Comparison of ENCODE assay signal across 9 mouse cellular contexts in genomic region chr3:63900021-63900571, GRCm38 (mm10). TPM values are rescaled to one million over a fixed set of nuclear protein-coding genes. Genes with fewer than 3 reads are reported as not detected.
DNase-seq lines count a peak whose midpoint lies in the region; ATAC-seq lines count a peak whose summit lies in the region.
"Had no signal": no experiment of that assay in that cellular context is flagged by ENCODE, and none has a peak within 500 bp of the region (broad histone marks: within the 10 kb centered on the region; RNA-seq: fewer than 3 reads in every experiment).

No protein-coding gene starts in this region.

- H3K4me2 ChIP-seq in hindbrain, embryonic 11.5 days (replicated peaks; ENCODE audit: low read depth, low read length) = peak overlapping the region; percentile 64
- peak overlapping the region; percentile 79 for H3K4me2 ChIP-seq in liver, embryonic 12.5 days
- peak overlapping the region; percentile 94 for H3K4me2 ChIP-seq in stomach, embryonic 16.5 days (ENCODE audit: low read depth, low read length)

- H3K4me1 ChIP-seq in hindbrain, embryonic 11.5 days (replicated peaks; ENCODE audit: control insufficient read depth, insufficient read depth, low read length) = no peaks in the 10 kb centered on the region; the same call in 1 of the 2 replicates
- peaks cover 3% of the 10 kb centered on the region; the same call in 1 of the 2 replicates for H3K4me1 ChIP-seq in liver, embryonic 12.5 days
- H3K4me1 ChIP-seq in stomach, embryonic 16.5 days (ENCODE audit: control insufficient read depth, insufficient read depth, low read length) = peaks cover under 1% of the 10 kb centered on the region

- intact Hi-C loops in gastrocnemius, postnatal 14 days (cut with DNase I; ENCODE audit: low total_unique reads) = no loop called here

- no peaks in the 10 kb centered on the region for H3K36me3 ChIP-seq in hindbrain, embryonic 11.5 days (ENCODE audit: control insufficient read depth, insufficient read depth, low read length)
- no peaks in the 10 kb centered on the region for H3K36me3 ChIP-seq in liver, embryonic 12.5 days
- no peaks in the 10 kb centered on the region for H3K36me3 ChIP-seq in stomach, embryonic 16.5 days (ENCODE audit: control insufficient read depth, insufficient read depth, low read length)

- H3K9me3 ChIP-seq in hindbrain, embryonic 11.5 days (ENCODE audit: control insufficient read depth, low read length) = no peaks in the 10 kb centered on the region
- H3K9me3 ChIP-seq in liver, embryonic 12.5 days (replicated peaks) = no peaks in the 10 kb centered on the region
- H3K9me3 ChIP-seq in stomach, embryonic 16.5 days (replicated peaks; ENCODE audit: control insufficient read depth, low read length) = no peaks in the 10 kb centered on the region

- H3K27me3 ChIP-seq in hindbrain, embryonic 11.5 days (ENCODE audit: control insufficient read depth, insufficient read depth, low read length) = no peaks in the 10 kb centered on the region
- peaks cover 41% of the 10 kb centered on the region for H3K27me3 ChIP-seq in liver, embryonic 12.5 days (replicated peaks)
- H3K27me3 ChIP-seq in stomach, embryonic 16.5 days (ENCODE audit: control insufficient read depth, insufficient read depth, low read length) = no peaks in the 10 kb centered on the region; the same call in 1 of the 2 replicates

- H3K4me3 ChIP-seq in hindbrain, embryonic 11.5 days (ENCODE audit: low read depth, low read length) = peak overlapping the region; percentile 81; the same call in 1 of the 2 replicates
- H3K4me3 ChIP-seq in liver, embryonic 12.5 days = peak overlapping the region; percentile 56
- peak overlapping the region; percentile 75 for H3K4me3 ChIP-seq in stomach, embryonic 16.5 days (replicated peaks; ENCODE audit: low read length)

- peak; percentile 61 for ATAC-seq in hindbrain, embryonic 11.5 days (ENCODE audit: low FRiP score)
- ATAC-seq in liver, embryonic 12.5 days = no peak
- ATAC-seq in stomach, embryonic 16.5 days (ENCODE audit: insufficient read depth, low FRiP score) = no peak
- ATAC-seq in granulocyte monocyte progenitor cell, adult 5-6 weeks (replicated peaks; ENCODE audit: poor library complexity, severe bottlenecking) = no peak

- H3K9ac ChIP-seq in hindbrain, embryonic 11.5 days (ENCODE audit: low read depth, low read length) = no peak overlapping the region
- no peak overlapping the region for H3K9ac ChIP-seq in liver, embryonic 12.5 days
- no peak overlapping the region for H3K9ac ChIP-seq in stomach, embryonic 16.5 days (ENCODE audit: low read length)

- H3K27ac ChIP-seq in hindbrain, embryonic 11.5 days (ENCODE audit: low read depth, low read length) = peak overlapping the region; percentile 94
- H3K27ac ChIP-seq in liver, embryonic 12.5 days = no peak overlapping the region
- H3K27ac ChIP-seq in stomach, embryonic 16.5 days (ENCODE audit: low read length) = no peak overlapping the region

- DNase-seq in cerebellum, postnatal 10 days = peak; percentile 7 to 10
- no peak for DNase-seq in cerebellum, adult 9-10 months
- peak; percentile 36 for DNase-seq in Muller cell, postnatal 12 days (ENCODE audit: inconsistent ontology term)
- peak; percentile 64 for DNase-seq in hindbrain, embryonic 11.5 days (ENCODE audit: low spot score)
- DNase-seq in gastrocnemius, postnatal 14 days = no peak

- under 1% methylated on average over 12 of the region's 12 CpGs for WGBS in hindbrain, embryonic 11.5 days
- 10% methylated on average over 12 of the region's 12 CpGs for WGBS in liver, embryonic 12.5 days (ENCODE audit: insufficient replicate concordance)
- WGBS in stomach, embryonic 16.5 days = 7% methylated on average over 12 of the region's 12 CpGs

RNA-seq across cellular contexts. Expression of gene Plch1, which starts 0.8 kb away (rescaled TPM):
- 34.6 and 40.3 TPM in 2 replicates for polyA plus RNA-seq in hindbrain, embryonic 11.5 days (2014; fragmentation: Nextera tagmentation; extraction: Ambion mirVana)
- 0.14 and 0.19 TPM in 2 replicates for polyA plus RNA-seq in liver, embryonic 12.5 days (2016; fragmentation: Nextera tagmentation; extraction: Ambion mirVana)
- 7.4 and 7.6 TPM in 2 replicates for polyA plus RNA-seq in stomach, embryonic 16.5 days (2015; fragmentation: Nextera tagmentation; extraction: Ambion mirVana)
- under 1 TPM in 1 of 2 experiments, not detected in 1; 0.10 TPM for total RNA-seq in gastrocnemius, postnatal 14 days (2021)
- total RNA-seq in granulocyte monocyte progenitor cell, adult 5-6 weeks (2014; fragmentation: Nextera tagmentation) = 0.38 TPM in 1 of 2 replicates, not detected in the other
- total RNA-seq in granulocyte monocyte progenitor cell, adult 5-6 weeks (2017) = 0.22 TPM in 1 of 2 replicates, not detected in the other
- total RNA-seq: common myeloid progenitor, adult 5-6 weeks had no signal

RNA-seq across cellular contexts. Expression of gene E130311K13Rik, which starts 29.2 kb away (rescaled TPM):
- 3.7 TPM in 2 replicates for polyA plus RNA-seq in hindbrain, embryonic 11.5 days (2014; fragmentation: Nextera tagmentation; extraction: Ambion mirVana)
- polyA plus RNA-seq in liver, embryonic 12.5 days (2016; fragmentation: Nextera tagmentation; extraction: Ambion mirVana) = 2.2 and 2.5 TPM in 2 replicates
- 6.1 and 6.4 TPM in 2 replicates for polyA plus RNA-seq in stomach, embryonic 16.5 days (2015; fragmentation: Nextera tagmentation; extraction: Ambion mirVana)
- 1 to 10 TPM; 3.3 to 4.0 TPM for total RNA-seq in gastrocnemius, postnatal 14 days (2021)
- 1.6 and 2.7 TPM in 2 replicates for total RNA-seq in granulocyte monocyte progenitor cell, adult 5-6 weeks (2014; fragmentation: Nextera tagmentation)
- 4.8 and 6.2 TPM in 2 replicates for total RNA-seq in granulocyte monocyte progenitor cell, adult 5-6 weeks (2017)

Comparison
In these comparisons a context has a peak if more than half of its experiments do, and no peak if none do; other contexts are left out.
1. DNase-seq: peak in cerebellum, postnatal 10 days (2 of 2), Muller cell, postnatal 12 days (single experiment) and hindbrain, embryonic 11.5 days (single experiment); none in cerebellum, adult 9-10 months (single experiment) and gastrocnemius, postnatal 14 days (single experiment).
2. Peak in every context shown above with its lines, with median percentiles within 50 percentile points of each other: H3K4me2 ChIP-seq and H3K4me3 ChIP-seq.